Mouse (Mus musculus): ENCODE results near the gene Ppip5k2. TPM values are rescaled to one million over a fixed set of nuclear protein-coding genes. Genes with fewer than 3 reads are reported as not detected.

Gene Ppip5k2
- polyA plus RNA-seq, 1 experiment from 2014 or later = 50.6 TPM

DNA sequence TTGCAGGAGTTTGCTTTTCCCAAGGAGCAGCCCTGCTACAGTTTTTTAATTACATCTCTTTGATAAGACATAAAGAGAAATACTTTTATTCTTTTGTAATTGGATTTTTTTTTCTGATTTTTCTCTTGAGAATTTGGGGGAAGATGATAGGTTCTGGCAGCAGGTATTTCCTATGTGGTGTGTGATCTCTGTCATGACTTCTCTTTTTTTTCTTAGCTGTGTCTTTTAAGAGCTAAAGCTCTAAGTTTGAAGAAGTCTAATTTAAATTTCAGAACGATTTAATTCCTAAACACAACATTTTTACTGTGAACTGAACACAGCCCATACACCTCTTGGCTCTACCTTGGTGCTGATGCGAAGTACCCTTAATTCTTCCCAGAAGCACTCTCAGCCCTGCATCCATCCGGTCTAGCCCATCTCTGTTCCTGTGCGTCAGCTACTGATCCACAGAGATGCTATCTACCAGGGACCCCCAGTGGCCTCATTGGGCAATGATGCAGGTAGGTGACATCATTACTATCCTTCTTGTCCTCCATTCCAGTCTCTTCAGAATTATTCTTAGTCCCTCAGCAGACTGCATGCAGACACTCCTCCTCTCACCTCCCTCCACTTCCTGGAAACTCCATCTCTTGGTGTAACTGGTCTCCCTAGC is 93.6 kb downstream of the Ppip5k2 start:
- DNase-seq (ENCODE audit: low spot score) = no peak
- Histone ChIP-seq H3K36me3 (no peaks in the 10 kb centered on the region), H3K27me3 (ENCODE audit: low read depth, poor library complexity, severe bottlenecking) (no peaks in the 10 kb centered on the region), H3K4me1 (no peaks in the 10 kb centered on the region), H3K4me3 (no peak overlapping the region), H3K27ac (no peak overlapping the region), H3K9me3 (replicated peaks) (no peaks in the 10 kb centered on the region)
- WGBS = 70% methylated on average over 4 of the region's 4 CpGs

DNA sequence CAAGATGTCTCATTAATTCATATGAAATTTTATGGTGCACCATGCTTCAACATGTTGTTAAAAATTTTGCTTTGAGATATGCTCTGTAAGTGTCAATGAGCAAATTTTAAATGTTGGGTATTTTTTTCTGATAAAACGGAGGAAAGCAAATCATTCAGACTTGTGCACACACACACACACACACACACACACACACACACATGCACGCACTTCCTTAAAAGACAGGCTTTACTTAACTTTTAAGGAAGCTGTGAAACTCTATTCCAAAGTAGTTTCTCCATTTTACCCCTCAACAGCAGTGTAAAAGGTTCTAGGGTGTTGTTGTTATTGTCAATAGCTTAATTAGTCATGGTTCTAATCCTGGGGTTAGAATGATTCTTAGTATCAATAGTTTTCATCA is 94.1 kb downstream of the Ppip5k2 start:
- WGBS = 92% methylated on average over 2 of the region's 2 CpGs

DNA sequence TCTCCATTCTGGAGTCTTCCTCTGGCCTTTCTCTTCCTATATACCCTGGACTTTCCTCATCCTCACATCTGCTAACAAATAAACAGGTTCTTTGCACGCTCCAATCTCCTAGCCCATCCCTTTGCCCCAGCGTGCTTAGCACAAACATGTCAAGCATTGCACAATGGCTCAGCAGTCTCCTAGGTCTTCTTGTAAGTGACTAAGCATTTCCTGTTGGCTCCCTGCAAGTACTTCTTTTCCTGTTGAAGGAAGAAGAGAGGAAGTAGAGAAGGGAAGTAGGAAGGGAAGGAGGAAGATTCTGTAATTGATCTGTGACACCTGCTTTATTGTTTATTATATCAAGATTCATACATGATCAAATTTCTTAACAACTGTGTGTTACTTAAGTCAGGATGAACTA is 97.4 kb downstream of the Ppip5k2 start:
- H3K9me3 ChIP-seq (replicated peaks) = no peaks in the 10 kb centered on the region
- WGBS = 78% methylated on average over 2 of the region's 2 CpGs
- H3K4me3 ChIP-seq = no peak overlapping the region
- no peaks in the 10 kb centered on the region for H3K36me3 ChIP-seq
- H3K27me3 ChIP-seq (ENCODE audit: low read depth, poor library complexity, severe bottlenecking) = no peaks in the 10 kb centered on the region
- no peaks in the 10 kb centered on the region for H3K4me1 ChIP-seq
- no peak overlapping the region for H3K27ac ChIP-seq
- no peak for DNase-seq (ENCODE audit: low spot score)

More for the DNA sequence above, 94.1 kb downstream of the Ppip5k2 start:
- H3K4me1 ChIP-seq = no peaks in the 10 kb centered on the region
- no peaks in the 10 kb centered on the region for H3K27me3 ChIP-seq (ENCODE audit: low read depth, poor library complexity, severe bottlenecking)
- H3K4me3 ChIP-seq = no peak overlapping the region
- no peaks in the 10 kb centered on the region for H3K36me3 ChIP-seq
- H3K27ac ChIP-seq = no peak overlapping the region
- H3K9me3 ChIP-seq (replicated peaks) = no peaks in the 10 kb centered on the region
- DNase-seq (ENCODE audit: low spot score) = no peak

DNA sequence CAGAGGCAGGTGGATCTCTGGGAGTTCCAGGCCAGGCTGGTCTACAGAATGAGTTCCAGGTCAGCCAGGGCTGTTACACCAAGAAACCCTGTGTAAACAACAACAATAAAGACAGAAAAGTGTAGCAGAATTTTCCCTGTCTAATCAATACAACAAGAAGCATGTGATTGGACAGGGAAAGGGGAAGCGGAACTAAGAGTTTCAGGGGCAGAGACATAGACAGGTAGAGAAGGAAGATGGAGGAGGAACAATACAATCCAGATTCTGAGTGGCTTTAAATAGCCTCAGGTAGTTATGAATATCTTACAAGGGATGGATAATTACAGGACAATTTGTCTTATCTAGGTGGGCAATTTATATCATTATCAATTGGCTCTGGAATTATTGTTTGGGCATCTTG is 102.9 kb downstream of the Ppip5k2 start:
- H3K36me3 ChIP-seq = no peaks in the 10 kb centered on the region
- WGBS = 90% methylated on average over 1 of the region's 1 CpGs
- H3K4me1 ChIP-seq = no peaks in the 10 kb centered on the region
- no peak for DNase-seq (ENCODE audit: low spot score)
- H3K27me3 ChIP-seq (ENCODE audit: low read depth, poor library complexity, severe bottlenecking) = peaks cover 4% of the 10 kb centered on the region; the same call in 1 of the 2 replicates
- H3K9me3 ChIP-seq (replicated peaks) = no peaks in the 10 kb centered on the region
- H3K4me3 ChIP-seq = no peak overlapping the region
- H3K27ac ChIP-seq = no peak overlapping the region

DNA sequence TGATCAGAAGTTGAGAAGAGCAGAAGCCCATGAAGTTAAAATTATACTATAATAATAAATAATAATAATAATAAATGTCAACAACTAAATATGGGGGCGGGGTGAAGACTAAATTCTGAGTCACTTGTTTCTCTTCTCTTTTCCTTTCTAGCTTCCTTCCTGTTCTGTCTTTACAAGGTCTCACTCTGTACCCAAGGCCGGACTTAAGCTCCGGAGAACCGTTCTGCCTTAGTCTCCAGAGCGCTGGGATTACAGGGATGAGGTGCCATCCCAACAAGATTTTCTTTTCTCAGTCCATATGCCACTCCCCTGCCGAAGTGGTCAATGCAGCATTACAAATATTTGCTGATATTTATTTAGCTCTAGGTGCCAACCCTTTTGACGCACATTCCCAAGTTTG is 107.9 kb downstream of the Ppip5k2 start:
- no peak for DNase-seq (ENCODE audit: low spot score)
- H3K36me3 ChIP-seq = no peaks in the 10 kb centered on the region
- H3K27ac ChIP-seq = peak overlapping the region; percentile 91
- H3K27me3 ChIP-seq (ENCODE audit: low read depth, poor library complexity, severe bottlenecking) = peaks cover 4% of the 10 kb centered on the region; the same call in 1 of the 2 replicates
- no peaks in the 10 kb centered on the region for H3K9me3 ChIP-seq (replicated peaks)
- peak overlapping the region; percentile 84 for H3K4me3 ChIP-seq
- WGBS = 24% methylated on average over 7 of the region's 7 CpGs
- peaks cover 17% of the 10 kb centered on the region; the same call in 1 of the 2 replicates for H3K4me1 ChIP-seq

DNA sequence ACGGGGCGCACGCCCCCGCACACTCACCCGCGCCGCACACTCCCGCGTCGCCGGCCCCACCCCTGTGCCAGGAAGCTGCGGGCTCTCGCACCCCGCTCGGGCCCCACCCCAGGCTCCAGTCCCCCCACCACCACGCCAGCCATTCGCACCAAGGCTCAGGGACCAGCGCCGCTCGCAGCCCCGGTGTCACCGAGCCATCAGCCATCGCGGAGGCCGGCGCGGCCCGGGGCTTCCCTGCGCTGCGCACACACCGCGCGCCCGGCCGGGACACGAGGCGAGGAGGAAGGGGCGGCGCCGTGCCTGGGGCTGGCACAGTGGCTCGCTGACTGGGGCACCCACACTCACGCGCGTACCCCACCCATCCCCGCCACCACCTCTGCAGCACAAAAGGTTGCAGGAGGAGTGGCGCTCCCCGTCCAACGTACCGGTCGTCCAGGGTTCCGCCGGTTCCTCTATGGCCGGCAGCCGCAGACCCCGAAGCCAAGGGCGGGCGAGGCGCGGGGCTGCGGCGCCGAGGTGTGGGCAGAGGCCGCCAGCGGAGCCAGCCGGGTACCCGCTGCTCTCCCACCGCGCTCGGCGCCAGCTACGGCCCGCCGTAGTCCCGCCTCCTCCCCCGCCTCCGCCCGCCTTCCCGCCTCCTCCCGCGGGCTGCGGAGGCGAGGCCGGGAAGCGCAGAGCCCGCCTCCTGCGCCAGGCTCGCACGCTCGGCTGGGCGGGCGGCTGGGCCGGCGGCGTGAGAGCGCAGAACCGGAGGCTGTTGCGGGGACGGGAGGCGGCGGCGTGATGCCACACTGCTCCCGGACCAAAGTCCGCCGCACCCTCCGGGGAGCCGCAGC is 108.6 kb downstream of the Ppip5k2 start, which contains the start of gene D1Ertd622e:
TSS of gene D1Ertd622e (minus strand) at position 669 of the 836 bp plus-strand sequence.
- Histone ChIP-seq H3K9me3 (replicated peaks) (no peaks in the 10 kb centered on the region), H3K4me1 (peaks cover 17% of the 10 kb centered on the region; the same call in 1 of the 2 replicates), H3K27ac (peak within 1 kb of the TSS; percentile 91), H3K27me3 (ENCODE audit: low read depth, poor library complexity, severe bottlenecking) (peaks cover 4% of the 10 kb centered on the region; the same call in 1 of the 2 replicates), H3K36me3 (no peaks in the 10 kb centered on the region), H3K4me3 (peak within 1 kb of the TSS; percentile 84)
- under 1% methylated on average over 83 of the region's 106 CpGs for WGBS
- DNase-seq (ENCODE audit: low spot score) = peak; percentile 79

DNA sequence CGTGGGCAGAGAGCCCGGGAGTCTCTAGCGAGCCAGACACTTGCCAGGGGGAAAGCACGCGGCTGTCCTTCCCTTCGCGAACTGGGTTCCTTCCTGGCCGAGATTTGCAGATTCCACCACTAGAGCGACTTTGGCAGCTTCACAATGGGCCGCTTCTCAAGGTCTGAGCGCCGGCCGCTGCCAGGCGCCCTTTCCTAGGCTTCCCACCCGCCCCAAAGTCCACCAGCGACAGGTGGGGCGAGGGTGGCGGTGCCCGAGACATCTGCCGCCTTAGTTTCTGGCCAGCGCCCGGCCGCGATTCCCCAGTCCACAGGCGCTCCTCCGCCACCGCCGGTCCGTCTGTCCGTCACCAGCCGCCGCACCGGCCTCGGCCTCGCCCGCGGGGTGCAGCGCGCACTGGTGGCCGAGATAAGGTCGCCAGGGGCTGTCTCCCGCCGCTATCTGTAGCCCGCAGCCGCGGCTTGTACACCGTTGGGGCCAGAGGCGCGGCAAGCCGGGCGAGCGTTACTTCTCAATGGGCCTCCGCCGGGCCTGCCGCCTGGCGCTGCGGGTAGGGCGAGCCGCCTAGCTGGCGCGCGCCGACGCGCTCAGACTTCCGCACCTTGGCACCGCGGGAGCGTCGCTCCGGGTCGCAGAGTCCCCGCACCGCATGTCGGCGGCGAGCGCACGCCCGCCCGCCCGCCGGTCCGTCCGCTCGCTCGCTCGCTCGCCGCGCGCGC is 109.4 kb downstream of the Ppip5k2 start:
- DNase-seq (ENCODE audit: low spot score) = peak; percentile 72
- peaks cover 17% of the 10 kb centered on the region; the same call in 1 of the 2 replicates for H3K4me1 ChIP-seq
- under 1% methylated on average over 93 of the region's 93 CpGs for WGBS

DNA sequence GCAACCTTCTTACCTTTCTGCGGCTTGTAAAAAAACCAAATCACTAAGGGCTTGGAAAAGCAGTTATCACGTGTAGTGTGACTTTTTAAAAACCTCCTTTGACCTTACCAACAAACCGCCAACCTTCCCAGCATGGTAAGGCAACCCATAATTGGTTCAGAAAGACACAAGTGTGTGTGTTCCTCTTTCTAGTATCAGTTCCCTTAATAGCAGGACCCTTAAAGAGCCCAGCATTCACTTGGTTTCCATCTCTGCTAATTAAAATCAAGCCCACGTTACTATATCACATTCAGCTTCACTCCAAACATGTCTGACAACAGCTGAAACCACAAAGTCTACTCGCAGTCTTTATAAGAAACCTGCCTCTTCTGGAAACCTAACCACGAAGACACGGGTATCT is 110.8 kb downstream of the Ppip5k2 start:
- H3K27ac ChIP-seq = no peak overlapping the region
- no peaks in the 10 kb centered on the region for H3K9me3 ChIP-seq (replicated peaks)
- peaks cover 4% of the 10 kb centered on the region; the same call in 1 of the 2 replicates for H3K27me3 ChIP-seq (ENCODE audit: low read depth, poor library complexity, severe bottlenecking)
- 74% methylated on average over 7 of the region's 7 CpGs for WGBS
- H3K36me3 ChIP-seq = no peaks in the 10 kb centered on the region
- H3K4me3 ChIP-seq = no peak overlapping the region
- H3K4me1 ChIP-seq = peaks cover 22% of the 10 kb centered on the region; the same call in 1 of the 2 replicates
- DNase-seq (ENCODE audit: low spot score) = no peak

More for the DNA sequence above, 109.4 kb downstream of the Ppip5k2 start:
- Histone ChIP-seq H3K4me3 (peak overlapping the region; percentile 84), H3K36me3 (no peaks in the 10 kb centered on the region), H3K9me3 (replicated peaks) (no peaks in the 10 kb centered on the region), H3K27ac (peak overlapping the region; percentile 91), H3K27me3 (ENCODE audit: low read depth, poor library complexity, severe bottlenecking) (peaks cover 4% of the 10 kb centered on the region; the same call in 1 of the 2 replicates)

DNA sequence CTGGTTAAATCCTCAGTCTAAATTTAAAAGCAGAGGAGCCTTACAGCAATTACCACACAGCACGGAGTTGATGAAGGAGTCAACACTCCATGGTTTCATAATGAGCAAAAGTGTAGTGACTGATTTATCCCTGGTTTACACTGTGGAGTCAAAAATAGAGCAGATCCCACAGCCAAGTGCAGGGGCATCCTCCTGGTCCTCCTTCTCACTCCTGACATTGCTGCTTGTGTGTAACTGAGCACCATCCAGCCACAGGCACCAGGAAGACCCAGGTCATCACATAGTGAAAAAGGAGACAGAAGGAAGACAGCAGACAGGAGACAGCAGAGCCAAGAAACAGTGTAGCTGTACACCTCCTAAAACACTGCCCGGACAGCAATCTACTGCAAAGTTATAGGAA is 112.4 kb downstream of the Ppip5k2 start:
- Histone ChIP-seq H3K27me3 (ENCODE audit: low read depth, poor library complexity, severe bottlenecking) (peaks cover under 1% of the 10 kb centered on the region; the same call in 1 of the 2 replicates), H3K36me3 (no peaks in the 10 kb centered on the region), H3K27ac (no peak overlapping the region), H3K4me3 (no peak overlapping the region), H3K9me3 (replicated peaks) (no peaks in the 10 kb centered on the region), H3K4me1 (peaks cover 22% of the 10 kb centered on the region; the same call in 1 of the 2 replicates)
- no peak for DNase-seq (ENCODE audit: low spot score)
- 88% methylated on average over 2 of the region's 2 CpGs for WGBS

DNA sequence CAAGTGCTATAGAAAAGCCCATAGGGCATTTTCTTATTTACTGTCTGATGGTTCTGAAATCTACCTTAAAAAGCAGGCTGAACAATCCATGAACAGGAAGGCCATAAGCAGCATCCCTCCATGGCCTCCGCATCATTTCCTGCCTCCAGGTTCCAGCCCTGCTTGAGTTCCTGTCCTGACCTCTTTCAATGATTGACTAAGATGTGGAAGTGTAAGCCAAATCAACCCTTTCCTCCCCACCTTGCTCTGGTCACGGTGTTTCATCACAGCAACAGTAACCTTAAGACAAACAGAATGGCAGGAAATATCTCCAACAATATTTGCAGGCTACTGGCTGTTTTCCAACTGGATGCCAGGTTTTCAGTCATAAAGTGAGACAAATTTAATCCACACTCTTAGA is 113.0 kb downstream of the Ppip5k2 start:
- H3K9me3 ChIP-seq (replicated peaks) = no peaks in the 10 kb centered on the region
- H3K27ac ChIP-seq = no peak overlapping the region
- no peak overlapping the region for H3K4me3 ChIP-seq
- 80% methylated on average over 2 of the region's 2 CpGs for WGBS
- no peaks in the 10 kb centered on the region for H3K27me3 ChIP-seq (ENCODE audit: low read depth, poor library complexity, severe bottlenecking)
- peaks cover 22% of the 10 kb centered on the region; the same call in 1 of the 2 replicates for H3K4me1 ChIP-seq
- H3K36me3 ChIP-seq = no peaks in the 10 kb centered on the region
- DNase-seq (ENCODE audit: low spot score) = no peak

Measured in limb, embryonic 10.5 days (tissue).